Mouse (Mus musculus): ENCODE results near the gene Flnb.

The Flnb gene

GRCm38 (mm10) chr14:7999030-7999429 is 181.3 kb downstream of the Flnb start:
- DNase-seq = no peak

DNA sequence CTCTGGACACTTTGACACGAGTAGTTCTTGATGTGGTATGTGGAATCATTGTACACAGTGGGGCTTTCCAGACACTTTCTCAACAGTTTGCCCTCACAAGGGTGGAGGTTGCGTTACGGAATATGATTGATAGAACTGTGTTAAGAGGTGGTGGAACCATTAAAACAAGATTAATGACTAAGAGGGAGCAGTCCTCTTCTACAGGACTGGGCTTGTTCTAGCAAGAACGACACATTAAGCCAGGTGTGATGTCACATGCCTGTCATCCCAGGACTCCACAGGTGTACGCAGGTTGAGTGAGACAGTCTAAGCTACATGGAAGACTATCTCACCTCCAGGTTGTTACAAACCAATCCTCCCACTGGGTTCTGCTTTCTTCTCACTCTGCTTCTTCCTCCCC is 181.7 kb downstream of the Flnb start:
- no peak for DNase-seq

- no peak for DNase-seq
Measured at GRCm38 (mm10) chr14:8000247-8000646, 182.5 kb downstream of the Flnb start.

Measured in right cerebral cortex, adult 18-20 months (tissue).